ENCODE assay signal across 24 mouse cellular contexts in the genomic region with DNA sequence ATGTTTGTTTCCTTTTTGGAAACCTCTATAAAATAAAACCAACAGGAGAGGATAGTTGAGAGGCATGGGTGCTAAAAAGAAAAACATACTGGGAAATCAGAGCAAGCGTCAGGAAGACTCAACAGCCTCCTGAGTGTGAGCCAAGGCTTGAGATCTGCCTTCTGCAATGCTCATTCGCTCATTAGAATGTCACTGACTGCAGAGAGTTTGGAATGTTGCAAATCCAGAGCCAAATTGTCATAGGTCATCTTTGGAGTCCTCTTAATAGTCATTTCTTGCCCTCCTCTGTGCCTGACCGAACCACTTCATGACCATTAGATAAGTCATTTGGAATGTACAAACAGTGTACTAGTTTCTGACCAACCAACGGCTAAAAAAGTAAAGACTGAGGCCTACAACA. TPM values are rescaled to one million over a fixed set of nuclear protein-coding genes. Genes with fewer than 3 reads are reported as not detected.
A peak's percentile ranks its signal among the peaks of the same experiment; 100 is the strongest.
DNase-seq lines count a peak whose midpoint lies in the region; ATAC-seq lines count a peak whose summit lies in the region.
"Had no signal": no experiment of that assay in that cellular context is flagged by ENCODE, and none has a peak within 500 bp of the region (broad histone marks: within the 10 kb centered on the region; RNA-seq: fewer than 3 reads in every experiment).

No protein-coding gene starts in this region.

- intact Hi-C loops in gastrocnemius, postnatal 14 days (cut with DNase I; ENCODE audit: low total_unique reads), result no loop called here

- H3K27ac ChIP-seq in lung, embryonic 15.5 days, result peak overlapping the region; percentile 41; the same call in 1 of the 2 replicates
- H3K27ac ChIP-seq: limb, embryonic 10.5 days; limb, embryonic 15.5 days; liver, embryonic 15.5 days; neural tube, embryonic 12.5 days had no signal

- H3K27me3 ChIP-seq in lung, embryonic 15.5 days, result no peaks in the 10 kb centered on the region
- H3K27me3 ChIP-seq: limb, embryonic 15.5 days; liver, embryonic 15.5 days; neural tube, embryonic 12.5 days had no signal

- H3K4me2 ChIP-seq in lung, embryonic 15.5 days, result no peak overlapping the region
- H3K4me2 ChIP-seq: limb, embryonic 15.5 days; liver, embryonic 15.5 days; midbrain, embryonic 11.5 days; neural tube, embryonic 12.5 days had no signal

- H3K9me3 ChIP-seq in lung, embryonic 15.5 days, result no peaks in the 10 kb centered on the region
- H3K9me3 ChIP-seq: limb, embryonic 10.5 days; limb, embryonic 15.5 days; liver, embryonic 15.5 days; neural tube, embryonic 12.5 days had no signal

- 40% methylated on average over 4 of the region's 4 CpGs for WGBS in lung, embryonic 15.5 days

- no peaks in the 10 kb centered on the region for H3K36me3 ChIP-seq in lung, embryonic 15.5 days
- H3K36me3 ChIP-seq: limb, embryonic 10.5 days; limb, embryonic 15.5 days; liver, embryonic 15.5 days; neural tube, embryonic 12.5 days had no signal

- DNase-seq in gastrocnemius, adult 18-20 months (ENCODE audit: low spot score), result peak; percentile 8
- DNase-seq in gastrocnemius, postnatal 14 days, result no peak
- no peak for DNase-seq in lung, postnatal 14 days
- peak; percentile 83 for DNase-seq in Muller cell, postnatal 12 days (ENCODE audit: inconsistent ontology term)
- DNase-seq in lung, postnatal 36 days, result peak; percentile 13
- no peak for DNase-seq in left cerebral cortex, adult 8-10 months (ENCODE audit: low spot score in 2 of 2)
- DNase-seq: adrenal gland, adult 8-10 months; cerebellum, adult 2 months; cerebellum, postnatal 25 days; kidney, adult 2 months; kidney, postnatal 10 days; layer of hippocampus, postnatal 36 days; thymus, postnatal 4 days had no signal

- no peak overlapping the region for H3K9ac ChIP-seq in lung, embryonic 15.5 days
- H3K9ac ChIP-seq: limb, embryonic 15.5 days; liver, embryonic 15.5 days; neural tube, embryonic 12.5 days had no signal

- no peak overlapping the region for H3K4me3 ChIP-seq in lung, embryonic 15.5 days
- H3K4me3 ChIP-seq: limb, embryonic 10.5 days; limb, embryonic 15.5 days; liver, embryonic 15.5 days; neural tube, embryonic 12.5 days had no signal

- ATAC-seq in lung, embryonic 15.5 days (ENCODE audit: borderline replicate concordance, extremely low read depth, low FRiP score, low TSS enrichment), result peak; percentile 35; the same call in 1 of the 2 replicates
- ATAC-seq: activated CD4-positive, CD25-positive, alpha-beta regulatory T cell, adult 4 months; forebrain, embryonic 14.5 days; hindbrain, embryonic 16.5 days; midbrain, embryonic 16.5 days had no signal

- peaks cover 9% of the 10 kb centered on the region; the same call in 1 of the 2 replicates for H3K4me1 ChIP-seq in lung, embryonic 15.5 days
- H3K4me1 ChIP-seq: limb, embryonic 10.5 days; limb, embryonic 15.5 days; liver, embryonic 15.5 days; neural tube, embryonic 12.5 days had no signal

RNA-seq across cellular contexts. Expression of a gene that starts 8.4 kb away (rescaled TPM):
- total RNA-seq in gastrocnemius, adult 18-20 months (2021), result 10 to 100 TPM; 10.5 to 21.5 TPM
- total RNA-seq in gastrocnemius, postnatal 14 days (2021), result 10 to 100 TPM; 21.7 to 22.2 TPM
- polyA plus RNA-seq in lung, embryonic 15.5 days (2015; fragmentation: Nextera tagmentation; extraction: Ambion mirVana), result 182 and 191 TPM in 2 replicates
- total RNA-seq in left cerebral cortex, adult 8-10 months (2022), result 1 to 10 TPM; 1.5 to 2.4 (median 1.8) TPM
- total RNA-seq: MEL had no signal

Comparison
In these comparisons a context has a peak if more than half of its experiments do, and no peak if none do; other contexts are left out.
1. DNase-seq: peak in gastrocnemius, adult 18-20 months (single experiment), Muller cell, postnatal 12 days (single experiment) and lung, postnatal 36 days (single experiment); none in gastrocnemius, postnatal 14 days (single experiment), lung, postnatal 14 days (single experiment) and left cerebral cortex, adult 8-10 months (0 of 2).